Mouse (Mus musculus) layer of hippocampus, postnatal 25 days (tissue): ENCODE measurements around the gene Dnajc9. TPM values are rescaled to one million over a fixed set of nuclear protein-coding genes. Genes with fewer than 3 reads are reported as not detected.
A peak's percentile ranks its signal among the peaks of the same experiment; 100 is the strongest.

Experiments
- DNase-seq, 2 experiments: peaks; one replicate each; pipeline ENCODE4 v3.0.0; 2022; ENCODE audit warnings: mixed read lengths in 2 of 2, low spot score in 1 of 2; ENCODE audit errors: extremely low spot score in 1 of 2
- total RNA-seq, 2 experiments: library from RNA; stranded (reverse); gene quantifications; 2 replicates each; pipeline ENCODE4 v1.2.3; 2021

The Dnajc9 gene
- total RNA-seq, 2 experiments from 2014 or later = 25.2 to 27.4 TPM

GRCm38 (mm10) chr14:20368271-20368670 is 20.4 kb downstream of the Dnajc9 start:
- no peak for DNase-seq

GRCm38 (mm10) chr14:20363230-20363629 is 25.5 kb downstream of the Dnajc9 start:
- DNase-seq = no peak

DNA sequence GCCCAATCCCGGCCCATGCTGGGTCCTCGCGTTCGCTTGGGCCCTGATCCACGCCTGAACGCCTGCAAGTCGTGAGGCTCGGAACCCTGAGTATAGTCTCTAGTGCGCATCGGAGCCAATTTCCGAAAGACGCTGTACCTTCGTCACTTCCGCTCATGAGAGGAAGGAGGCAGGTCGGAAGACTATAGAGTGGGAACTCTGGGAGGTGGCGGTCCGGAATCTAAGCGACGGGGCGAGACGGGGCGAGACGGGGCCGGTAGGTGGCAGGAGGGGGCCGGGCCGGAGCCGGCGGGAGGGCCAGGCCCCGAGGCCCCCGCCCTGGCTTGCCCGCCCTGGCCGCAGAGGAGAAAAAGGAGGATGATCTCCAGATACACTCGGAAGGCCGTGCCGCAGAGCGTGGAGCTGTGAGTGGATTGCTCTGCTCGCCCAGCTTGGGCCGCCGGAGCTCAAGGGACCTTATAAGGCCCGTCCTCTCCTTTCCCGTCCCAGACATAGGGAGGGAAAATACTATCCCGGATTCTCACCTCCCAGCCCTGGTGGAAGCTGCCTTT is 40.6 kb downstream of the Dnajc9 start, which contains the start of the genes Ecd and Fam149b:
Ecd (minus strand) TSS at position 131 of the 551 bp plus-strand sequence.
Fam149b (plus strand) TSS at position 172 of the 551 bp plus-strand sequence.
- peak; percentile 88 to 89 for DNase-seq

DNA sequence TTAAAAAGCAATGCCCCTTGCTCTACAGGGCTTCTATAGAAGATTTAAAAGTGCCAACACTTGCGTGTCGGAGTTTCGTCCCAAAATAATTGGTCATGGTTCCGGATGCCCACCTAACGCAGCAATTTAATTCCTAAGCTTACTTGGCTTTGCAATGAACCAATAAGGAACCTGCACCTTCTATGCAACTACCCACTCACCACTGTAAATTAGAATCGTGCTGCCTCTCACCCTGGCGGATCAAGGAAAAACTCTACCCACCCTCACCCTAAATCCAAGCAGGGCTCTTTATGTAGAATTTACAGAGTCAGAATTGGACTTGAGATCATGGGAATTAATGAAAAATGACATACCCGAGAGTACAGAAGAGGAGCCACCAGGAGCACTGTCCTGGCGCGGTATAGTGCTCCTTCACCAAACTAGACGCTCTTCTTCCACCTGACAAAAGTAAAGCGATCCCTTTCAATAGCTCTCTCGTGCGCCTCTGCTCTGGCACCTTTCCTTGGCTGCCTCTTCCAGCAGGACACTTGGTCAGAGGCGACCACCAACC is 41.2 kb downstream of the Dnajc9 start:
- DNase-seq = no peak

DNA sequence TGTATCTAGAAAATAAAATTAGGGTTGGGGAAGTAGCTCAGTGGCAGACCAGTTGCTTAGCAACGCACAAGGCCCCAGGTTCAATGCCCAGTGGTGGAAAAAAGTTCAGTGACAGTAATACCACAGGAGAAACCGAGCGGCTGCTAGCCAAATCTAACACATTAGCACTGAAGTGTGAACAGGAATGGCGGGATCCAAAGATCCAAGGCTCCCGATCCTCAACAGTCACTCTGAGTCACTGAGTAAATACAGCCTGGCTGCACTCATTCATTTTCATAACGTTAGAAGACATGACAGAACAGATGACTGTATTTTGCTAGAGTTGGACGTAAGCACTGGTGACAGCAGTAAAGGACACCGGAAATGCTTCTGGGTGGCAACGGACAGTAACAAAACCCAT is 42.8 kb downstream of the Dnajc9 start:
- DNase-seq = no peak

DNA sequence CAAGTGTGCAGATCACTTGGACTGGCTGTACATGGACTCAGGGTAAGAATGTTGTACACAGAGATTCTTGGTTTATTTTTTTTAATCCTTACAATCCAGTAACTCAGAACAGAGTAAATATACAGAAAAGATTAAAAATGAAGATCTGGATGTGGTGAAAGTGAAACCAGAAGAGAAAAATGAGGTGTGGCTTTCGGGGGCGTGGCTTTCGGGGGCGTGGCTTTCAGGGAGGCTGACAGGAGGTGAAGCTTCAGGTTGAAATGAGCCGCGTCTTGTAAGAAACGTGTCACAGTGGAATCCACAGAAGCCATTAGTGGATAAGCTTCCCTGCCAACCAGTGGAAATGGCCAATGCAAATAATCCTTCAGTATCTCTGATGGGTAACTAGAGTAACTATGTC is 47.8 kb downstream of the Dnajc9 start:
- DNase-seq = no peak

DNA sequence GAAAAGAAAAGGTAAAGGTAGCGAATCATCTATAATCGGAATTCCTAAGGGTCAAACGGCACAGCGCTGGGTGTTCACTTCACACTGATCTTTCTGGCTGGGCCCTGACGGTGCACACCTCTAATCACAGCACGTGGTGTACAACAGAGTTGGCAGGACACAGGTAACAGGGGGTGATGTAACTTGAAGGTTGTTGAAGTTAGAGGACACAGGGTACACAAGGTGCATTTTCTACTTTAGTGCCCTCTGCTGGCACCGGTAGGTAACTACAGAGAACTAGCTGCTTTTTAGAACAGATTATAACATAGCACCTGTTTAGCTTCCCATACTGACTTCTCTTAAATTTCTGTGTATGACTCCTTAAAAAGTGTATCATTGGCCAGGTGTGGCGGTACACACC is 48.6 kb downstream of the Dnajc9 start:
- DNase-seq = no peak

DNA sequence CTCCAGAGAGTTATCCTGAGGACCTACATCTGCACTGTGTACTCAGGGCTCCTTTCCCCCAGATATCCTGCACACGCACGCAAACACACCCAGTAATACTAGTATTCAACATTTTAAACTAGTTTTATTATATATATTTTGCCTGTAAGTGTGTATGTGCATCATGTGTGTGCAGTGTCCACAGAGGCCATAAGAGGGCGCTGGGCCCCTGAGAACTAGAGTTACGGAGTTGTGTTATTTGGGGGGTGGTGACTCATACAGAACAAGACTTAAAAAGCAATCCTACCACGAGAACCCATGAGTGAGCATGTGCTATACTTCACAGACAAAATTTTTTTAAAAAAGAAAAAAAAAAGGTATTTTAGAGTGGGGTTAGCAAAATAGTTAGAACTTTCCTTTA is 49.3 kb downstream of the Dnajc9 start:
- DNase-seq = no peak

Other genes starting within 250 kb of the Dnajc9 start
- under 1 TPM; 0.42 to 0.57 TPM for gene Kcnk5, start 207.1 kb downstream of the Dnajc9 start, total RNA-seq
- gene Kcnk16, start 119.7 kb downstream of the Dnajc9 start, total RNA-seq = not detected
- 10 to 100 TPM; 21.9 to 25.1 TPM for gene Nudt13, start 94.2 kb downstream of the Dnajc9 start, total RNA-seq
- 10 to 100 TPM; 31.1 to 34.4 TPM for gene Ecd, start 40.8 kb downstream of the Dnajc9 start, total RNA-seq
- 10 to 100 TPM; 42.4 to 51.7 TPM for gene Fam149b, start 40.7 kb downstream of the Dnajc9 start, total RNA-seq
- gene Mrps16, start 4.7 kb upstream of the Dnajc9 start, total RNA-seq = 10 to 100 TPM; 34.0 to 36.4 TPM
- gene Cfap70, start 63.3 kb upstream of the Dnajc9 start, total RNA-seq = under 1 TPM; 0.62 to 0.82 TPM
- gene Anxa7, start 91.2 kb upstream of the Dnajc9 start, total RNA-seq = 10 to 100 TPM; 54.9 to 57.1 TPM
- under 1 TPM; 0.66 to 0.85 TPM for gene Mss51, start 108.0 kb upstream of the Dnajc9 start, total RNA-seq
- gene Ppp3cb, start 157.7 kb upstream of the Dnajc9 start, total RNA-seq = 100 to 1,000 TPM; 319 to 324 TPM